Mouse (Mus musculus) liver, adult 2 months (tissue): ENCODE data around the gene Trim33.
A peak's percentile ranks its signal among the peaks of the same experiment; 100 is the strongest.

Experiments
- CTCF ChIP-seq: fragments of 200-500 bp; IDR thresholded peaks from 2 replicates; pipeline ENCODE4 v1.5.1; 2011; ENCODE audit warnings: low read depth, low read length, control low read depth
- POLR2A ChIP-seq: fragments of 200-500 bp; IDR thresholded peaks from 2 replicates; pipeline ENCODE4 v1.6.1; 2011; ENCODE audit warnings: low read length, control low read depth; ENCODE audit not compliant: insufficient read depth; ENCODE audit errors: extremely low read depth

DNA sequence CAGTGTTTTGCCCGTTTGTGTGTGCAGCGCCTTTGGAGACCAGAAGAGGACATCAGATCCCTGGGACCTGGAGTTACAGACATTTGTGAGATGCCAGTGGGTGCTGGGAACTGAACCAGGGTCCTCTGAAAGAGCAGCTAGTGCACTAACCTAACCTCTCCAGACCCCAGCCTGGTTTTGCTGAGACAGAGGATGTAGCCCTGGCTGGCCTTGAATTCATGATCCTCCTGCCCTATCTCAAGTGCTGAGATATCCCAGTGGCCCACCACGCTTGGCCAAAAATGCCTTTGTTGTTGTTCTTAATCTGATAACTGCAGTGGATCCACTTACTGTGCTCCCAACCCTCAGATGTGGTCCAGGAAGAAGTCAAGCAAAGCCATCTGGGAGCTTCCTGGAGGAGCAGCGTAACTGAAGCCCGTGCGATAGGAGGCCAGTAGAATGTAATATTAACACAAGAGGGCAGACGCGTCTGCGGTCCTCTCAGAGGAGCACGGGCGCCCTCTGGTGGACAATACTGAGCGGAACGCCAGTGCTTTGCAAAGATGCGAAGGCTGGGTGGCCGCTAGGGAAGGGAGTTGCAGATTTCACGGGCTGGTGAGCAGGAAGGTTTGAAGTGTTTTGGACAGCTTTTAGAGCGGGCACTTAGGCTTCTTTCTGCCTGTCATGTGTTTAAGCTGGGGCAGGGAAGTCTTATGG lies 103.9 kb downstream of the Trim33 start:
- TF ChIP-seq POLR2A (no peak), CTCF (peak; percentile 98)
